Mouse (Mus musculus): ENCODE measurements around the gene Mcrip1.

Mcrip1 gene

DNA sequence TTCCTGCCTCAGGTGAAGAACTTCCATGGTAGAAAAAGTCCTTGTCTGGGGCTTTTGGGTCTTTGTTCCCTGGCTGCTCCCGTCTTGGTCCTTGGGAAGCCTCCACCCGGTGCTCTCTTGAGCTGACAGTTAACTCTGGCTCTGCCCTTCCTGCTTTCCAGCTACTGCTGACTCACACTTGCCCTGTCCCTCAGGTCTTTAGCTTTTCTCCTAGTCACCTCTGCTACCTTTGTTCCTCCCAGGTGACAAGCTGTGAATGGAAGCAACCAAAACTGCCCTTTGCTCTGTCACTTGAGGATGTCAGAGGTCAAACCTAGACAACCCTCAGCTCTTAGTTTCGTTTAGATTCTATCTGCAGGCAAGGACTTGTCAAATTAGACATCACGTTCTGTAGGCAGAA is 39.6 kb downstream of the Mcrip1 start:
- no peak for DNase-seq

DNA sequence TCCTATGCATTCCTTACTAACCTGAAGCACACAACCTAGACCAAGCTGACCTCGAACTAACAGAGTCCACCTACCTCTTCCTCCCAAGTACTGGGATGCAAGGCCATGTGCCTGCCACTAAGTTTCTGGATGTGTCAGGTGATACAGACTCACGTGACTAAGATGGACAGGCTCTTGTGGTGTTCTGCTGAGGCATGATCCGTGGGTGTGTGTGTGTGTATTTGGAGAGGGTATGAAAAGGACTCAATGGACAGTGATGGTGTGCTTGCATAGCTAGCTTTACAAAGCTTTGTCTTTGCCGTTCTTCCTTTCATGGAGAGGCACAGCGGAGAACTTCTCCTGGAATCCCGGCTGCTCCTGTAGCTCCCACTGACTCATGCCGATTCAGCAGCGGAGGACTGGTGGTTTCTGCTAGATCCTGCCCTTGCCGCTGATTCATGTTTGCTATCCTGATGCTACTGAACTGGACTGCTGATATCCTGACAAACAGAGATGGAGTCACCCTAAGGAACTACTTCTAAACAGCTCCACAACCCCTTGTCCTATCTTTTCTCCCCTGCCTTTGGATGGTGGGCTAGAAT is 41.1 kb downstream of the Mcrip1 start:
- DNase-seq = no peak

DNA sequence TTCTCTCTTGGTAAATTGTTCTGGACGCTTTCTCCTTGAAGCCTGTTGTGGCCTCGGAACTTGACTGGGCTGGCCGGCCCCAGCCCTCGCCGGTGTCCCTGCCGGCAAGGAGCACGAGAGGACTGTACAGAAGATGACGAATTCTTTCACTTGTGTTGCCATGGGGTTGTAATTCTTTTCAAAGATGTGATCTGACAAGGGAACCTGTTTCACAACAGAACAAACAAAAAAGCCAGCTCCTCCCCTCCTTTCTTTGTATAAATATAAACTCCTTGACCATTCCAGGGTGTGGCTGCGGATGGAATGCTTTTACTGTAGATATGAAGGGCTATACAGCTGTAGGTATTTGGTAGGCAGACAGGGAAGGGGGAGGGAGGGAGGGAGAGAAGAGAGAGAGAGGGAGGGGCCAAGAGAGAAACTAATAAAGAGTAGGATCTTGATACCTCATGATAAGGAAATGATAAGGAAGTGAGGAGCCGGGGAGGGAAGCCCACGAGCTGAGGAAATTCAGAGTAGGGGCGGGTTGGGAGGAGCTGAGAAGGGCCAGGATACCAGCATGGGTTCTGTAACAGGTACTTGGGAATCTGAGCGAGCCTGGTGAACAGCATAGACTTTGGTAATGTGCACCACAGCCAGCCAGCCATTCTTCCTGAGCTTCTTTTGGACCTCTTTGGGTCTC is 41.8 kb downstream of the Mcrip1 start:
- no peak for DNase-seq

DNA sequence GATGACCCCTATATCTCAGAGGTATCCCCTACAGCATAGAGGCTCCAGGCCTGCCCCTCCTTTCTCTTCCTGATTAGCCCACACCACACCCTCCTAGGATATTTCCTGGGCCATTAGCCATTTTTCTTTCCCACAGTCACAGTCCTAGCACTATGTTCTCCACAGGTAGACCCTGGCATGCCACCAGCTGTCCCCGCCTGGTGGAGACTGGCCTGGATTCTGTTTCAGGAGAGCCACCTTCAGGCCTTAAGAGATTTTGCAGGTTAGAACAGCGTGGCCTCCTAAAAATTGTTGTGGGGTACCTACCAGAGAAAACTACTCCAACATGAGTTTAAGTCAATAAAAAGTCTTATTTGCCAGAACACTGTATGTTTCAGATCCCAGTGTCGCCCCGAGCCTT is 42.6 kb downstream of the Mcrip1 start:
- no peak for DNase-seq

DNA sequence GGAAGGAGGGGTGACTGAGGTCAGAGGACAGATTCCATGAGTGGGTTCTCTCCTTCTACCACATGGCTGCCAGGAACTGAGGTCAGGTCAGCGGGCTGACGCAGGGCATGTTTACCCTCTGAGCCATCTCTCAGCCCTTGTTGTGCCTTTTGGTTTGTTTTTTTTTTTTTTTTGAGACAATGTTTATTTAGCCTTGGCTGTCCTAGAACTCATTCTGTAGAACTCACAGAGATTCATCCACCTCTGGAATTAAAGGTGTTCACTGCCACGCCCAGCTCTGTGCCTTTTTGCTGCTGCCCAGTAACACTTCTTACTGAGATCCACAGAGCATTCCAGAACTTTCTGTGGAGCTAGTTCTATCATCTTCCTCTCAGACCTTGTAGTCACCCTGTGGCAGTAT is 43.9 kb downstream of the Mcrip1 start:
- no peak for DNase-seq

DNA sequence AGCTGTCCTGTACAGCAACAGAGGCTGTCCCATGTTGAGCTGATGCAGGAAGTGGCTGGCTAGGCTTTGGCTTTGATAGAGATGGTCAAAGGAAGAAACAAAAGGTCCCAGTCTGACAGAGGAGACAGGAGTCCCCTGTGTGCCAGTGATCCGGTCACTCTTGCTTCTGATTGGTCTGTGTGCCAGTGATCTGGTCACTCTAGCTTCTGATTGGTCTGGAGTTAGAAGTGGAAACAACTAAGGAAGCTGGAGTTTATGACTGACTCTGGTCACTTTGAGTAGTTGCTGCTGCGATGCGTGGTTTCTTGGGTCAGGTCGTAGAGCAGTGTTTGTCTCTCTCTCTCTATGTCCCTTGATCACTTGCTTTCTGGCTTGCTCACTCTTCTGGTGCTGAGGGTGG is 47.8 kb downstream of the Mcrip1 start:
- DNase-seq = no peak

DNA sequence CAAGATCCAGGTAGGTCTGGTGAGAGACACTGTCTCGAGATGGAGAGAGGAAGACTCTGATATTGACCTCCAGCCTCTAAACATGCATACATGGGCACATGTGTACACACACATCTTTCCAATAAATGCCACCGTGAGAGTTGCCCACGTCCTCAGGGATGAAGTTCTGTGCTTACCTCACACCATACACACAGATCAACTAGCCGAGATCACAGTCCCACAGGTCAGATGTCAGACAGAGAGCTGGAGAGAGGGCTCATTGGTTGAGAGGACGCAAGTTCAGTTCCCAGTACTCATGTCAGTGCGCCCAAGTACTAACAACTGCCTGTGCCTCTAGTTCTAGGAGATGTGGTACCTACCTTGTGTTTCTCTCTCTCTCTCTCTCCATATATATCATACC is 48.5 kb downstream of the Mcrip1 start:
- no peak for DNase-seq

DNA sequence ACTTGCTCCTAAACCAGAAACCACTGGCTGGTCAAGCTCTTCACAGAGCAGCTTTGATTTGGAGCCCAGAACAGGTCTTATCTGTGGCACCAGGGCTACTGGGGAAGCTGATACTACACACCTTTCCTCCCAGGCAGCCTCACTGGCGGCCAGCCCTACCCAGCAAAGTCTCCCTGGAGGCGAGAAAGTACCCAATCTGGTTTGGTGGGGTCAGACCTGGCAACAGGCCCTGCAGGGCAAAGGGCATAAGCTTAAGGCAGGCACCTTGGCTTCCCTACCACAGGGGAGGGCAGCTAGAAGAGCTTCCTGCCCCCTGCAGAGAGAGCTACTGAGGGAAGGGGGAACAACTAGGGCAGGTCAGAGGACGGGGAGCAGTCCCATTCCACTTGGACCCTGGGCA is 49.2 kb downstream of the Mcrip1 start:
- no peak for DNase-seq

DNA sequence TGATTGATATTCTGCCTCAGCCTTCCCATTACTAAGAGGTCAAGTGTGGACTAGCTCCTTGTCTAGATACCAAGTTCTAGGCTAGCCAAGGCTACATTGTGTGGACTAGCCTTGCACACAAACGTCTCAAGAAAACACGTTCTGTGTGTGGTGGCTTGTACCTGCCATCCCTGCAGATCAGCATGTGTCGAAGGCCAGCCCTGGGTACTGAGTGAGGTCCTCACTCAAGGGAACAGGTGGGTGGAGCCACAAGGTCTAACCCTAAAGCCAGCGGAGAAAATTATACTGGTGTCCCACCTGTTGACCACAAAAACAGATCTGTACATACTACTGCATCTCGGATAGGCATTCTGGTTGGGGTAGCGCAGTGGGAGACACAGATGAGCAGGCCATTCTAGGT is 49.6 kb downstream of the Mcrip1 start:
- no peak for DNase-seq

DNA sequence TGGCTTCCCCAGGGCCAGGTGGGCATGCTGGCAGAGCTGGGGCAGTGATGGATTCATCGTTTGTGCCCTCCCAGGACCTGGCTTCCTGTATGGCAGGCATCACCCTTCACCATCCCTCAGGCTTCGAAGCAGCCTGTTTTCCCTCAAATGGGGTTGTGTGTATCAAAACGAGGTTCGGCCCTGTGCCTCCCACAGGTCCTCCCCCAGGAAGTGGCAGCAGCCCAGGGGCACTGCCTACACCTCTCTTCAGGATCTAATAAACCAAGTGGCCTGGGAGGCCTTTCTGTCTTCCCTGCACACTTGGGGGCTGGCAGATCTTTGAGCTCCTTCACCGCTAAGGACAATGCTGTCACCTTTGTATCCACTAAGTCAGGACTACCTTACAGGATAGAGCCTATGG is 50.6 kb downstream of the Mcrip1 start:
- no peak for DNase-seq

DNA sequence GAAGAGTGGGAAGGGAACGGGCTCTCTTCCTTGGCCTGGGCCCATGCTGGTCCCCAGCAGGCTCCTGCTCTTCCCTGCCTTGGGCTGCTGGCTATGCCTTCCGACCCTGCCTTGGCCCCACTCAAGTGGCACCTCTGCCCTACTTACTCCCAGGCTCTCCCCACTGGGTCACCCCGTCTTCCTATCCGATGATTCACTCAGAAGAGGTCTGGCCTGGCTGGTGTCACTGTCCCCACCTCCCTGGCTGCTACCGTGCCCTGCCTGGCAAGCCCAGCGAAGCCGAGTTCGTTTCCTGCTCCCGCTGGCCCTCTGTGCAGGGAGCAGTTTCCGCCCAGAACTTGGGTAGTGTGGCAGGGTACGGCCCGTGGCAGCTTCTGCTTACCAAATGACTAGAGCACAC is 51.3 kb downstream of the Mcrip1 start:
- DNase-seq = no peak

DNA sequence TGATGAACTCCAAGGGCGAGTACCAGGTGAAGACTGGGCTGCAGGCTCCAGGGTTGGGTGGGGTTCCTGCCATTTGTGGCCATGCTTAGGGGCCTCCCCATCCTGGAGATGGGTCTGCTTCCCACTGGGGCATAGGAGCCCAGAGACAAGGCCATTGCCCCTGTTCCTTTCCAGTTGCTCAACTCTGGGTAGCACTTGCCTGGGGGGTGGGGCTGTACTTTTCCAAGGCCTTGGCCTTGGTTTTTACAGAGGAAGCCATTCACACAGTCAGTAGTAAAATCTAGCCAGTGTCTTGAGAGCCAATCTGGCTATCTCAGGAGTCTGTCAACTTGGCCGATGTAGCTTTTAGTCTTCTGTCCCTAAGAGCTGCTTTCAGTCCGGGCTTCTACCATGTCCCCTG is 52.1 kb downstream of the Mcrip1 start:
- DNase-seq = no peak

DNA sequence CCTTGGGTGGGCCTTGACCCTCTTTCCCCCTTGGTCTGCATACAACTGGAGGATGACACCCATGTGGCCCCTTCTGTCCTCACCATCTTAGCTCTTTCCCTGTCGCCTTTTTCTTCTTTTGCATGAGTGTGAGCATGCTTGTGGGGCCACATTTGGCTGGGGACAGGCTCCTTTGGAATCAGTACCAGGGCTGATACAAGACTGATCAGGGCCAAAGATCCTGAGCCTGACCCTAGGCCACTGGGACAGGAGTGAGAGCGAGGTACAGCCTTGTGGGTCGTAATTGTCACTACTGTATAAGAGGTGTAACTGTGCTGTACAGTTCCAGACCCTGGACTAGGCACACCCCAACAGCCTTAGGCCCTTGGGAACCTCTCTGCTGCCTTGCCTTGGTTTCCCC is 55.6 kb downstream of the Mcrip1 start:
- DNase-seq = no peak

DNA sequence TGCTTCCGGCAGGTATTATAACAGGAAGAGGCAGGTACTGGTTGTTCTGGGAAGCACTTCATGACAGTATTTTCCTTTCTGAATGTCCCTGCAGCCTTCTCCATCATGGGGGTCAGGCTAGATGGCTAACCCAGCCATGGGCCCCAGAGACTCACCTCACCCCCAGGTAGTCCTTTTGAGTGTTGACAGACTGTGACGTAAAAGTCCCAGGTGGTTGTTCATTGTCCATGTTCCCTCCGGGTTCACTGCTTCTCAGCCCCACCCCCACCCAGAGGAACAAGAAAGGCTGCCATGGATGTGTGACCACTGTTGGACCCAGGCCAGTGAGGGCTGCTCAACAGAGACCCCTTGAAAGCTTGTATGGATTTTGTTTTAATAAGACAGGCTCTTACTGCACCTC is 56.2 kb downstream of the Mcrip1 start:
- no peak for DNase-seq

All from cerebellum, adult 11-12 months (tissue).